32 mouse cellular contexts compared by ENCODE assay signal in the genomic region with DNA sequence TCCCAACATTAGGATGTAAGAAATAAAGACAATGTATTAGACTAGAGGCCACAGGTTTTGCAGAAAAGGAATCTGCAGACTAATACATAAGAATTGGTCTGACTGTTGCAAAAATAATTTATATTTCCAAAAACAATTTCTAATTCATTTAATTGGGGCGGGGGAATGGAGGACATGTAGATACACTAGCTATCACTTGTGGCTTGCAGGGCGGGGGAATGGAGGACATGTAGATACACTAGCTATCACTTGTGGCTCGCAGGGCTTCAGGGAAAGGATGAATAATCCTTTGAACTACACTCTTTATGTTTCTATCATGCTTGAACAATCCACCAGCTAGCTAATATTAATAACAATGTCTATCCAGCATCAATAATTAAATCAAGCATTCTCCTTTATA. TPM values are rescaled to one million over a fixed set of nuclear protein-coding genes. Genes with fewer than 3 reads are reported as not detected.
DNase-seq lines count a peak whose midpoint lies in the region; ATAC-seq and TF ChIP-seq lines count a peak whose summit lies in the region.
"Had no signal": no experiment of that assay in that cellular context is flagged by ENCODE, and none has a peak within 500 bp of the region (broad histone marks: within the 10 kb centered on the region; RNA-seq: fewer than 3 reads in every experiment).

No protein-coding gene starts in this region.

- H3K79me2 ChIP-seq in MEL (ENCODE audit: control insufficient read depth, insufficient read depth, low read length, poor library complexity), result no peaks in the 10 kb centered on the region

- H3K36me3 ChIP-seq in E14TG2a.4 (ENCODE audit: insufficient read depth, low read length) (no peaks in the 10 kb centered on the region), MEL (ENCODE audit: control insufficient read depth in 1 of 2, insufficient read depth in 2 of 2, low read length in 2 of 2) (no peaks in the 10 kb centered on the region)
- no peaks in the 10 kb centered on the region for H3K36me3 ChIP-seq in kidney, embryonic 14.5 days (ENCODE audit: control insufficient read depth, insufficient read depth, low read length)
- H3K36me3 ChIP-seq in lung, postnatal 0 days (ENCODE audit: insufficient read depth, low read length), result no peaks in the 10 kb centered on the region
- H3K36me3 ChIP-seq: hindbrain, embryonic 12.5 days; hindbrain, embryonic 15.5 days had no signal

- H3K4me1 ChIP-seq in E14TG2a.4 (replicated peaks; ENCODE audit: low read depth, low read length), result peaks cover 15% of the 10 kb centered on the region
- H3K4me1 ChIP-seq in MEL (ENCODE audit: control insufficient read depth in 1 of 2, insufficient read depth in 2 of 2, low read length in 2 of 2), result no peaks in the 10 kb centered on the region
- peaks cover 5% of the 10 kb centered on the region for H3K4me1 ChIP-seq in kidney, embryonic 14.5 days (ENCODE audit: control insufficient read depth, insufficient read depth, low read length)
- peaks cover 4% of the 10 kb centered on the region; the same call in 1 of the 2 replicates for H3K4me1 ChIP-seq in lung, postnatal 0 days (ENCODE audit: insufficient read depth, low read depth, low read length)

- TF ChIP-seq RAD21 in MEL (IDR thresholded peaks at IDR 0.05; ENCODE audit: low read depth, low read length), result no peak

- H3K27ac ChIP-seq in MEL (ENCODE audit: control insufficient read depth, low read depth, low read length), result no peak overlapping the region
- H3K27ac ChIP-seq in kidney, embryonic 14.5 days (ENCODE audit: low read depth, low read length), result no peak overlapping the region
- H3K27ac ChIP-seq in lung, postnatal 0 days (ENCODE audit: low read length), result no peak overlapping the region
- H3K27ac ChIP-seq: heart, adult 2 months; hindbrain, embryonic 12.5 days; hindbrain, embryonic 15.5 days had no signal

- peak in 1 of 2 experiments; percentile 22; a peak in 1 of 4 replicates for TF ChIP-seq EP300 in MEL (IDR thresholded peaks at IDR 0.05; ENCODE audit: low read depth in 1 of 2, low read length in 2 of 2)
- TF ChIP-seq EP300 in lung, postnatal 0 days (IDR thresholded peaks at IDR 0.05), result no peak

- H3K4me3 ChIP-seq in E14TG2a.4 (replicated peaks; ENCODE audit: low read length) (0 out of 2 replicates have a peak overlapping the region, but pooled peaks have one; percentile 20), MEL (ENCODE audit: control insufficient read depth in 1 of 2, insufficient read depth in 1 of 2, low read depth in 2 of 2, low read length in 2 of 2) (no peak overlapping the region)
- H3K4me3 ChIP-seq in kidney, embryonic 14.5 days (ENCODE audit: low read length), result no peak overlapping the region
- H3K4me3 ChIP-seq in lung, postnatal 0 days (ENCODE audit: low read depth, low read length), result no peak overlapping the region
- H3K4me3 ChIP-seq: heart, adult 2 months; hindbrain, embryonic 12.5 days; hindbrain, embryonic 15.5 days had no signal

- DNase-seq in MEL (ENCODE audit: low read depth, low spot score) (peak; percentile 79), NIH3T3 (ENCODE audit: low read depth) (peak; percentile 5), adipocyte (ENCODE audit: low spot score) (peak; percentile 12)
- no peak for DNase-seq in cerebellum, postnatal 4 days (ENCODE audit: low spot score in 2 of 2)
- DNase-seq in lung, postnatal 0 days (ENCODE audit: low spot score), result no peak
- no peak for DNase-seq in layer of hippocampus, postnatal 14 days (ENCODE audit: low spot score in 2 of 2)
- DNase-seq: adrenal gland, adult 2 months; adrenal gland, postnatal 14 days; B cell, adult 2 months; cerebellum, adult 11 months; cerebellum, adult 2 months; cerebellum, adult 9-11 months; cerebellum, postnatal 25 days; forebrain, postnatal 0 days; gastrocnemius, postnatal 10 days; gastrocnemius, postnatal 36 days; heart, adult 2 months; kidney, adult 2 months had no signal

- ATAC-seq in kidney, embryonic 14.5 days (ENCODE audit: low FRiP score, low TSS enrichment), result no peak
- no peak for ATAC-seq in lung, postnatal 0 days
- ATAC-seq: forebrain, embryonic 14.5 days; forebrain, postnatal 0 days; intestine, postnatal 0 days had no signal

- H3K9ac ChIP-seq in MEL (ENCODE audit: control insufficient read depth, low read depth, low read length, poor library complexity, severe bottlenecking), result no peak overlapping the region
- H3K9ac ChIP-seq in kidney, embryonic 14.5 days (ENCODE audit: low read depth, low read length), result no peak overlapping the region
- no peak overlapping the region for H3K9ac ChIP-seq in lung, postnatal 0 days (replicated peaks; ENCODE audit: low read depth)
- H3K9ac ChIP-seq: forebrain, postnatal 0 days; hindbrain, embryonic 12.5 days; hindbrain, embryonic 15.5 days had no signal

- no peak for TF ChIP-seq POLR2A in MEL (IDR thresholded peaks at IDR 0.05; ENCODE audit: control insufficient read depth in 1 of 2, insufficient read depth in 1 of 2, low read depth in 1 of 2, low read length in 2 of 2, poor library complexity in 1 of 2)

- H3K27me3 ChIP-seq in E14TG2a.4 (ENCODE audit: insufficient read depth, low read length) (peaks cover 20% of the 10 kb centered on the region), MEL (ENCODE audit: control insufficient read depth in 1 of 2, insufficient read depth in 2 of 2, low read length in 2 of 2) (no peaks in the 10 kb centered on the region)
- no peaks in the 10 kb centered on the region for H3K27me3 ChIP-seq in kidney, embryonic 14.5 days (ENCODE audit: control insufficient read depth, insufficient read depth, low read length)
- H3K27me3 ChIP-seq in lung, postnatal 0 days (replicated peaks; ENCODE audit: insufficient read depth, low read length), result no peaks in the 10 kb centered on the region
- H3K27me3 ChIP-seq: CH12.LX had no signal

- no peaks in the 10 kb centered on the region for H3K9me3 ChIP-seq in E14TG2a.4 (ENCODE audit: low read length)
- H3K9me3 ChIP-seq in MEL (replicated peaks; ENCODE audit: insufficient read depth, low read length), result no peaks in the 10 kb centered on the region
- H3K9me3 ChIP-seq in kidney, embryonic 14.5 days (ENCODE audit: control insufficient read depth, low read length), result no peaks in the 10 kb centered on the region
- H3K9me3 ChIP-seq in lung, postnatal 0 days (ENCODE audit: low read length), result no peaks in the 10 kb centered on the region
- H3K9me3 ChIP-seq: hindbrain, embryonic 12.5 days; hindbrain, embryonic 15.5 days had no signal

- TF ChIP-seq CTCF in E14TG2a.4 (conservative IDR thresholded peaks at IDR 0.05; ENCODE audit: low read length) (no peak), MEL (IDR thresholded peaks at IDR 0.05 in 2 of 3, conservative IDR thresholded peaks at IDR 0.05 in 1 of 3; ENCODE audit: control insufficient read depth in 1 of 3, insufficient read depth in 1 of 3, low read depth in 2 of 3, low read length in 3 of 3, poor library complexity in 1 of 3, severe bottlenecking in 1 of 3) (no peak)
- no peak for TF ChIP-seq CTCF in lung, postnatal 0 days (IDR thresholded peaks at IDR 0.05)

- 94% methylated on average over 3 of the region's 3 CpGs for WGBS in kidney, embryonic 14.5 days
- 92% methylated on average over 3 of the region's 3 CpGs for WGBS in lung, postnatal 0 days

- H3K4me2 ChIP-seq in kidney, embryonic 14.5 days (replicated peaks; ENCODE audit: low read depth, low read length), result no peak overlapping the region
- no peak overlapping the region for H3K4me2 ChIP-seq in lung, postnatal 0 days (replicated peaks; ENCODE audit: low read depth, low read length)
- H3K4me2 ChIP-seq: heart, embryonic 11.5 days; hindbrain, embryonic 12.5 days; hindbrain, embryonic 15.5 days had no signal

TF ChIP-seq in MEL, 35 proteins besides CTCF, POLR2A, EP300 and RAD21:
- TF ChIP-seq ZC3H11A (IDR thresholded peaks at IDR 0.05; ENCODE audit: low read depth, low read length) (no peak), MAFK (IDR thresholded peaks at IDR 0.05; ENCODE audit: borderline replicate concordance, low read depth, low read length) (no peak), CHD2 (IDR thresholded peaks at IDR 0.05; ENCODE audit: low read length) (no peak), RCOR1 (IDR thresholded peaks at IDR 0.05; ENCODE audit: low read depth, low read length) (no peak), UBTF (IDR thresholded peaks at IDR 0.05; ENCODE audit: borderline replicate concordance, insufficient read depth, low read depth, low read length) (no peak), MYB (IDR thresholded peaks at IDR 0.05; ENCODE audit: low read depth, low read length) (no peak), POLR2AphosphoS5 (IDR thresholded peaks at IDR 0.05; ENCODE audit: borderline replicate concordance, low read depth, low read length) (no peak), MEF2A (IDR thresholded peaks at IDR 0.05; ENCODE audit: extremely low read depth, insufficient replicate concordance, low read depth, low read length, poor library complexity, severe bottlenecking) (no peak)

RNA-seq across cellular contexts. Expression of a gene that starts 7.5 kb away (rescaled TPM):
- total RNA-seq in MEL (2012; rRNA removed), result 0.04 TPM in 1 of 2 replicates, not detected in the other
- polyA plus RNA-seq in MEL (2012; ENCODE audit: insufficient read depth in 1 of 2, insufficient read length in 2 of 2, low read depth in 1 of 2, low replicate concordance in 2 of 2, missing spikeins in 1 of 2), result not detected
- polyA plus RNA-seq in kidney, embryonic 14.5 days (2014; fragmentation: Nextera tagmentation; extraction: Ambion mirVana), result 0.55 and 1.0 TPM in 2 replicates
- polyA plus RNA-seq in lung, postnatal 0 days (2015; fragmentation: Nextera tagmentation; extraction: Ambion mirVana), result 0.11 TPM in 1 of 2 replicates, not detected in the other
- total RNA-seq in layer of hippocampus, postnatal 14 days (2021), result 10 to 100 TPM; 31.2 to 33.2 TPM
- total RNA-seq: adrenal gland, adult 2 months; adrenal gland, postnatal 14 days; CH12.LX; ES-E14; granulocyte monocyte progenitor cell, adult 5-6 weeks; heart, postnatal 25 days; hematopoietic stem cell, adult 5-6 weeks had no signal
- polyA plus RNA-seq: forebrain, embryonic 11.5 days; heart, adult 2 months; heart, embryonic 14.5 days had no signal

RNA-seq across cellular contexts. Expression of a gene that starts 50.0 kb away (rescaled TPM):
- total RNA-seq in MEL (2012; rRNA removed), result not detected in 2 replicates
- not detected for polyA plus RNA-seq in MEL (2012; ENCODE audit: insufficient read depth in 1 of 2, insufficient read length in 2 of 2, low read depth in 1 of 2, low replicate concordance in 2 of 2, missing spikeins in 1 of 2)
- polyA plus RNA-seq in kidney, embryonic 14.5 days (2014; fragmentation: Nextera tagmentation; extraction: Ambion mirVana), result 7.9 and 9.4 TPM in 2 replicates
- polyA plus RNA-seq in lung, postnatal 0 days (2015; fragmentation: Nextera tagmentation; extraction: Ambion mirVana), result 80.9 and 83.5 TPM in 2 replicates
- 1 to 10 TPM; 3.2 to 3.3 TPM for total RNA-seq in layer of hippocampus, postnatal 14 days (2021)
- total RNA-seq: CH12.LX; granulocyte monocyte progenitor cell, adult 5-6 weeks had no signal

Comparison
In these comparisons a context has a peak if more than half of its experiments do, and no peak if none do; other contexts are left out.
1. DNase-seq: peak in MEL (single experiment), NIH3T3 (single experiment) and adipocyte (single experiment); none in cerebellum, postnatal 4 days (0 of 2), lung, postnatal 0 days (single experiment) and layer of hippocampus, postnatal 14 days (0 of 2).